Mouse (Mus musculus): ENCODE results near the gene Ptch2. TPM values are rescaled to one million over a fixed set of nuclear protein-coding genes. Genes with fewer than 3 reads are reported as not detected.
A peak's percentile ranks its signal among the peaks of the same experiment; 100 is the strongest.

Gene Ptch2
- total RNA-seq, 2 experiments from 2014 or later = 1.4 to 1.9 TPM

GRCm38 (mm10) chr4:117146176-117146575, 50.3 kb downstream of the Ptch2 start:
- peak; percentile 66 to 74 for DNase-seq (ENCODE audit: low spot score in 2 of 2)
- intact Hi-C loops (cut with DNase I) = no loop called here

- DNase-seq (ENCODE audit: low spot score in 2 of 2) = no peak
- intact Hi-C loops (cut with DNase I) = no loop called here
Measured at GRCm38 (mm10) chr4:117148047-117148713, 52.3 kb downstream of the Ptch2 start.

DNA sequence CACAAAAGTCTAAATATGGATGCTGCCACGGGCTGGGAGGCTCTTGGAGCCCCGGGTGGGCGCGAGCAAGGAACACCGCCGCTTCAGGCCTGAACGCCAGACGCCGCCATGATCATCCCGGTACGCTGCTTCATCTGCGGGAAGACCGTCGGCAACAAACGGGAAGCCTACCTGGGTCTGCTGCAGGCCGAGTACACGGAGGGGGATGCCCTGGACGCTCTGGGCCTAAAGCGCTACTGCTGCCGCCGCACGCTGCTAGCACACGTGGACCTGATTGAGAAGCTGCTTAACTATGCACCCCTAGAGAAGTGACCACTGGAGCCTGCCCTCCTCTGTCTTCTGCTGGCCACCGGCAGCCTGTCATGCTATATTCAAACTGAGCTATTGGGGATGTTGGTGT, 52.9 kb downstream of the Ptch2 start:
- intact Hi-C loops (cut with DNase I) = no loop called here
- DNase-seq (ENCODE audit: low spot score in 2 of 2) = no peak

DNA sequence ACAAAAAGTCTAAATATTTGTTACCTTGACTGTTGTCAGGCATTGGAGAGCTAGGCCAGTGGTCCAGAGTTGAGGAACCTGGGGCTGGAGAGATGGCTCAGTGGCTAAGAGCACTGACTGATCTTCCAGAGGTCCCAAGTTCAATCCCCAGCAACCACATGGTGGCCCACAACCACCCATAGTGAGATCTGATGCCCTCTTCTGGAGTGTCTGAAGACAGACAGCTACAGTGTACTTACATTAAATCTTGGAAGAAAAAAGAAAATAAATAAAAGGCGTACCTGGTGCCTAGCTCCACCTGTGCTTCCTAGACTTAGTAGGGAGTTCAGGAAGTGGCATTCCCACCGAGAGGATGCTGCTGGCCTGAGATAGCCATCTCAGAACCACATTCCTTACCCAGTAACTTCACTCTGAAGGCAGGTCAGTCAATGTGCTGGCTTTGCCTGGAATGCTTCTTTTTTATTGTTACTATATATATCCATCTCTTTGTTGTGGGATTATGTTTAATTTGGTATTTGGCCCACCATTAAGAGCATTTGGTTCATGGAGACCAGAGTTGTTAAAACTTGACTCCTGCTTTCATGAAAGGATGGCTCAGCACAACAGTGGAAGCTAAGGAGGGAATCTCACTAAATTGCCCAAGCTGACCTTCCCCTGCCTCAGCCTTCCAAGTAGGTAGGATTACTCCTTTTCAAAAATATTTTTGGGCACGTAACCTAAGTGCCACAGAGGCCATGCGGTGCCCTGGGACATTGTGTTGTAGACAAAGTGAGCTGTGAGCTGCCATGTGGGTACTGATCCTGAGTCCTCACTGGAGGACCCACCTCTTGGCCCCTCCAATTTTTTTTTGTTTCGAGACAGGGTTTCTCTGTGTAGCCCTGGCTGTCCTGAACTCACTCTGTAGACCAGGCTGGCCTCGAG, 53.7 kb downstream of the Ptch2 start:
- intact Hi-C loops (cut with DNase I) = loop anchor here (2.0 kb wide), 1 partner anchor 69 kb away; no protein-coding TSS in a partner anchor
- DNase-seq (ENCODE audit: low spot score in 2 of 2) = no peak

- intact Hi-C loops (cut with DNase I) = loop anchor here (2.0 kb wide), 1 partner anchor 69 kb away; no protein-coding TSS in a partner anchor
- no peak for DNase-seq (ENCODE audit: low spot score in 2 of 2)
Measured at GRCm38 (mm10) chr4:117150212-117150733, 54.4 kb downstream of the Ptch2 start.

- DNase-seq (ENCODE audit: low spot score in 2 of 2) = no peak
- intact Hi-C loops (cut with DNase I) = loop anchor here (2.0 kb wide), 1 partner anchor 67 kb away; no protein-coding TSS in a partner anchor
Measured at GRCm38 (mm10) chr4:117151416-117151815, 55.5 kb downstream of the Ptch2 start.

DNA sequence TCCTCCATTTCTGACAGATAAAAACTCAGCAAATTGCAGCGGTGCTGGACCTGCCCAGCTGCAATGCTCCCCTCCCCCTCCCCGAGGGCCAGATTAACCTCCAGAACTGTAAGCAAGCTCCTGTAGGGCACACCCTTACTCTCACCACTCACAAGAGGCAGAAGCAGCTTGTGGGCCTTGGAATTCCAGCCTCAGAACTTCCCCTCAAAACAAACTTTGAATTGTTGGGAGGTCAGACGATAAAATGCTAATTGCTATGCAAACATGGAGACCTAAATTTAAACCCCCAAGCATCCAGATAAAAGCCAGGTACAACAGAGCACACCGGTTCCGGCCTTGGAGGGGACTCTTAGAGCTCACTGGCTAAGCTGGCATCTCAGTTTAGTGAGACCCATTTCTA, 56.8 kb downstream of the Ptch2 start:
- no peak for DNase-seq (ENCODE audit: low spot score in 2 of 2)
- intact Hi-C loops (cut with DNase I) = no loop called here

DNA sequence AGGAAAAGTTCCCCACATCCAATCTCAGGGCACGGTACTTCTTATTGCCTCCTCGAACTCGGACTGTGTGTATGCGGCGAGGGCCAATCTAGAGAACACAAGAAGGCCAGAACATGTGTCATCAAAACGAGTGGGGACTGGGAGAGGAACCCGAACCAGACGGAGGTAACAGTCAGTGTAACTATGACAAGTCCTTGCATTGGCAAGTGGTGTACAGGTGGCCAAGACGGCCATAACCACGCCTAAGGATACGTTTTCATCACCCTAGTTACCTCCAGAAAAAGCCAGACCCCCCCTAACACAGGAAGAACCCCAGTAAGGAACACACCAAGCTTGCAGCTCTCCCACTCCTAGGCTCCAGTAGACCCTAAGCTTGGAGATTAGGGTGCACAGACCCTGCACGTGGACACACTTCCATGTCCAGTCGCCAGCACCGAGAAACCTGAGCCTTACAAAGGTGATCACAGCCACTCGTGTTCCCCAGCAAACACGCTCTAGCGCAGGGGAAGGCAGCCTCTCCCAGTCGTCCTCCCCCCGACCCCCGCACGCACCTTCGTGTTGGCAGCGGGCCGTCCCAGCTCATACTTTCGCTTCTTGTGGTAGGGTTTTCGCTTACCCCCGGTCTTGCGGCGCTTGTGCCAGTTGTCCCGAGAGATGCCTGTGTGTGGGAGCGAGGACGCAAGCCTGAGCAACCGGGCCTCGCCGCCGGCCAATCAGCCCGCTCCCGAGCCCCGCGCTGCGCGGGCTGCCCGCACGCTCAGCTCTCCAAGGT, 59.3 kb downstream of the Ptch2 start:
- no peak for DNase-seq (ENCODE audit: low spot score in 2 of 2)
- intact Hi-C loops (cut with DNase I) = no loop called here

DNA sequence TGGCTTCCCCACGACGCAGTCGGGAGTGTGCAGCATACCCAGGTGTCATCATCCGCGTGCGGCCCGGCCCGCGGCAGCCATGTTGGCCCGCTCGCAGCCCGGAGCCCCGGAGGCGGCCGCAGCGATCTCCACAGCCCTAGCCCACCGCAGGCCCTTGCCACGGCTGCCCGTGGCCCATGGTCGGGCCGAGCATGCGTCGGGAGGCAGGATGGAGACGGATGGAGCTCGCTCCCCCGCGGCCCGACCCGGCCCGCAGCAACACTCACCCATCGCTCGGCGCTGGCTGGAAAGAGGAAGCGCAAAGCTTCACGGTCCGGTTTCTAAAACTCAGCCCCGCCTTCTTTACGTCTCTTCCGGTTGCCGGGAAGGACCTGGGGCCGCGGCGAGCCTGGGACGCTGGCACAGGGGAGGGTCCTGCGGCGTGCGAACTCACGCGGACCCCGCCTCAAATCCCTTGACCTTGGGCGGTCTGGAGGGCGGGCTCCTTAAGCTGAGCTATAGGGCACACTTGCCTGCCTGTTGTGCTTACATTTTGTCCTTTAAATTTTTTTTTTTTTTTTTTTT, 60.0 kb downstream of the Ptch2 start, which contains the start of gene Rps8:
Gene Rps8, minus strand, starts transcription at position 452 of the 564 bp plus-strand sequence.
- intact Hi-C loops (cut with DNase I) = no loop called here
- peak; percentile 91 for DNase-seq (ENCODE audit: low spot score in 2 of 2)

GRCm38 (mm10) chr4:117156372-117156771, 60.5 kb downstream of the Ptch2 start:
- no peak for DNase-seq (ENCODE audit: low spot score in 2 of 2)
- intact Hi-C loops (cut with DNase I) = no loop called here

GRCm38 (mm10) chr4:117159666-117160065, 63.8 kb downstream of the Ptch2 start:
- no peak for DNase-seq (ENCODE audit: low spot score in 2 of 2)
- intact Hi-C loops (cut with DNase I) = no loop called here

DNA sequence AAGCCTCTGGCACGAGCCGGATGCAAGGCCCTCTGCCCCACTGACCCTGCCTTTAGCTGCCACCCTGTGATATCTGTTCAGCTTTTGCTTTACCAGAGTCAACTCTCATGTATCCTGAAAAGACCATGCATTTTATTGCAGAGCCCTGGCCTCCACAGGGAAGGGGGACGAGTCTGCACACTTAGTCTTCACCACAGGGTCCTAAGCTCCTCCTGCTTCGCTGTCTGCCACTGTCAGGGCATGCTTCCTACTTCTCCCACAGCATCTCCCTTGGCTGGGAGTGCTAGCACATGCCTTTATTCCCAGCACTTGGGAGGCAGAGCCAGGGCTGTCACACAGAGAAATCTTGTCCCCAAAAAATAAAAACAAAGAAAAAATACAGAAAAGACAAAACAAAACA, 65.3 kb downstream of the Ptch2 start:
- intact Hi-C loops (cut with DNase I) = no loop called here
- DNase-seq (ENCODE audit: low spot score in 2 of 2) = no peak

Small RNA genes lying within 50 kb of the gene (microRNA-seq; reads per million reads assigned to microRNA genes)
- gene Gm22398 = not detected

Other genes with a start within 250 kb of the Ptch2 start
- 10 to 100 TPM in 1 of 2 experiments, 1 to 10 TPM in 1; 8.9 to 10.2 TPM for gene Zswim5, start 218.7 kb upstream of the Ptch2 start, total RNA-seq (2021)
- gene Urod, start 101.7 kb upstream of the Ptch2 start, total RNA-seq (2021) = 10 to 100 TPM; 60.9 to 63.5 TPM
- gene Hectd3, start 100.8 kb upstream of the Ptch2 start, total RNA-seq (2021) = 10 to 100 TPM; 41.5 to 45.7 TPM
- gene Eif2b3, start 76.7 kb upstream of the Ptch2 start, total RNA-seq (2021) = 10 to 100 TPM; 16.1 to 21.6 TPM
- 10 to 100 TPM; 12.2 to 12.5 TPM for gene Btbd19, start 29.6 kb downstream of the Ptch2 start, total RNA-seq (2021)
- not detected for gene Tctex1d4, start 30.7 kb downstream of the Ptch2 start, total RNA-seq (2021)
- gene Plk3, start 37.9 kb downstream of the Ptch2 start, total RNA-seq (2021) = 10 to 100 TPM; 12.0 to 13.9 TPM
- 100 to 1,000 TPM; 465 to 510 TPM for gene Rps8, start 60.2 kb downstream of the Ptch2 start, total RNA-seq (2021)
- gene Kif2c, start 86.6 kb downstream of the Ptch2 start, total RNA-seq (2021) = under 1 TPM in 1 of 2 experiments, not detected in 1; 0.54 TPM
- 1 to 10 TPM; 4.1 to 5.6 TPM for gene Tmem53, start 155.9 kb downstream of the Ptch2 start, total RNA-seq (2021)
- gene Armh1, start 156.1 kb downstream of the Ptch2 start, total RNA-seq (2021) = under 1 TPM; 0.45 to 0.72 TPM